Mouse (Mus musculus): Measurements from ENCODE around the gene Krt81.

- TF ChIP-seq CTCF (IDR thresholded peaks at IDR 0.05; ENCODE audit: low read depth, low read length) (no peak), POLR2A (IDR thresholded peaks at IDR 0.05; ENCODE audit: extremely low read depth, insufficient read depth, low read length) (no peak)
Measured at GRCm38 (mm10) chr15:101454774-101455173, 8.8 kb downstream of the Krt81 start.

All from liver, adult 2 months (tissue).